Mouse (Mus musculus) CH12.LX (cell line): ENCODE measurements around the gene Sh2d7.

Experiments used
- CHD2 ChIP-seq: IDR thresholded peaks from 2 replicates; pipeline ENCODE4 v1.6.1; 2011; ENCODE audit warnings: low read length, improper control_type of control experiment
- CTCF ChIP-seq, 2 experiments: IDR thresholded peaks in 1 of 2; conservative IDR thresholded peaks in 1 of 2; 2 replicates each; pipeline ENCODE4 v1.5.1; 2011 to 2012; ENCODE audit warnings: low read depth in 2 of 2, low read length in 2 of 2, improper control_type of control experiment in 1 of 2, inconsistent platforms in 1 of 2, mild to moderate bottlenecking in 1 of 2, moderate library complexity in 1 of 2
- E2F4 ChIP-seq: IDR thresholded peaks from 2 replicates; pipeline ENCODE4 v1.6.1; 2011; ENCODE audit warnings: low read depth, low read length, improper control_type of control experiment; ENCODE audit not compliant: insufficient replicate concordance
- JUN ChIP-seq: IDR thresholded peaks from 2 replicates; pipeline ENCODE4 v1.6.1; 2011; ENCODE audit warnings: low read depth, mild to moderate bottlenecking, low read length, improper control_type of control experiment, moderate library complexity; ENCODE audit not compliant: insufficient read depth
- NELFE ChIP-seq: IDR thresholded peaks from 2 replicates; pipeline ENCODE4 v1.6.1; 2011; ENCODE audit warnings: low read depth, low read length, improper control_type of control experiment
- POLR2A ChIP-seq: IDR thresholded peaks from 2 replicates; pipeline ENCODE4 v1.6.1; 2011; ENCODE audit warnings: low read depth, mild to moderate bottlenecking, improper control_type of control experiment, low read length
- USF1 ChIP-seq: IDR thresholded peaks from 2 replicates; pipeline ENCODE4 v1.6.1; 2014; ENCODE audit warnings: low read depth, mild to moderate bottlenecking, inconsistent platforms, low read length, improper control_type of control experiment
- ZNF384 ChIP-seq: IDR thresholded peaks from 2 replicates; pipeline ENCODE4 v1.6.1; 2012; ENCODE audit warnings: low read depth, low read length, improper control_type of control experiment, inconsistent platforms

GRCm38 (mm10) chr9:54552409-54552808, 13.6 kb downstream of the Sh2d7 start:
- no peak for TF ChIP-seq CHD2
- TF ChIP-seq CTCF (conservative IDR thresholded peaks at IDR 0.05 in 1 of 2, IDR thresholded peaks at IDR 0.05 in 1 of 2; ENCODE audit: low read depth in 2 of 2, low read length in 2 of 2): peak; percentile 59 to 78; a peak in 3 of 4 replicates
- TF ChIP-seq POLR2A: no peak
- TF ChIP-seq JUN: no peak
- TF ChIP-seq NELFE: no peak
- TF ChIP-seq ZNF384: no peak
- no peak for TF ChIP-seq E2F4
- TF ChIP-seq USF1: no peak
